ENCODE assay signal across 26 mouse cellular contexts in the genomic region with DNA sequence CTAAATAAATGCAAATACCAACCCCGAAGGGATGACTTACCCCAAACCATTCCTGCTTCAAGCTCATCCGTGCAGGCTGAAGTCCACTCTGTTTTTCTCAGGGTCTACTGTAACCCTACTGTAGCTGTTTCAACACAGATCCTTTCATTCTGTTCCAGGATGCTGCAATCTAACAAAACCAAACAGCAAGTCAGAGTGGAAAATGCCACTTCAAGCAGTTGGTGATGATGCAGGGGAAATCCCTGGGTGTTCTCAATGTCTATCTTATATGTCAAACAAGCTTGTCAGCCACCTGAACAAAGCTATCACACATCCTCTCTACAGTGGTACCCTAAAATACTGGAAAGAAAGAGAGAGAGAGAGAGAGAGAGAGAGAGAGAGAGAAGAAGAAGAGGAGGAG.
A peak's percentile ranks its signal among the peaks of the same experiment; 100 is the strongest.
DNase-seq lines count a peak whose midpoint lies in the region; ATAC-seq and TF ChIP-seq lines count a peak whose summit lies in the region.
"Had no signal": no experiment of that assay in that cellular context is flagged by ENCODE, and none has a peak within 500 bp of the region (broad histone marks: within the 10 kb centered on the region; RNA-seq: fewer than 3 reads in every experiment).

No protein-coding gene starts in this region.

- no peaks in the 10 kb centered on the region for H3K9me3 ChIP-seq in liver, embryonic 16.5 days (replicated peaks; ENCODE audit: control insufficient read depth, low read length)
- no peaks in the 10 kb centered on the region for H3K9me3 ChIP-seq in liver, postnatal 0 days (ENCODE audit: low read length)
- H3K9me3 ChIP-seq: embryonic facial prominence, embryonic 10.5 days; forebrain, embryonic 10.5 days; heart, embryonic 13.5 days; hindbrain, embryonic 13.5 days; kidney, embryonic 15.5 days; limb, embryonic 12.5 days; liver, embryonic 15.5 days had no signal

- TF ChIP-seq CTCF in liver, postnatal 0 days (IDR thresholded peaks at IDR 0.05; ENCODE audit: low read depth) = no peak

- H3K36me3 ChIP-seq in liver, embryonic 16.5 days (ENCODE audit: control insufficient read depth, insufficient read depth) = no peaks in the 10 kb centered on the region
- H3K36me3 ChIP-seq in liver, postnatal 0 days (replicated peaks; ENCODE audit: insufficient read depth, low read length) = no peaks in the 10 kb centered on the region; the same call in 1 of the 2 replicates
- H3K36me3 ChIP-seq: embryonic facial prominence, embryonic 10.5 days; forebrain, embryonic 10.5 days; heart, embryonic 13.5 days; hindbrain, embryonic 13.5 days; kidney, embryonic 15.5 days; limb, embryonic 12.5 days; liver, embryonic 15.5 days had no signal

- H3K4me1 ChIP-seq in liver, embryonic 16.5 days (ENCODE audit: control insufficient read depth, low read depth, low read length) = peaks cover 51% of the 10 kb centered on the region
- H3K4me1 ChIP-seq in liver, postnatal 0 days (ENCODE audit: insufficient read depth) = peaks cover 42% of the 10 kb centered on the region
- H3K4me1 ChIP-seq: embryonic facial prominence, embryonic 10.5 days; forebrain, embryonic 10.5 days; kidney, embryonic 15.5 days had no signal

- no peak overlapping the region for H3K4me3 ChIP-seq in liver, embryonic 16.5 days (ENCODE audit: low read depth, low read length)
- H3K4me3 ChIP-seq in liver, postnatal 0 days (ENCODE audit: low read depth, low read length) = no peak overlapping the region
- H3K4me3 ChIP-seq: embryonic facial prominence, embryonic 10.5 days; forebrain, embryonic 10.5 days; heart, embryonic 13.5 days; hindbrain, embryonic 13.5 days; kidney, embryonic 15.5 days; limb, embryonic 12.5 days; liver, embryonic 15.5 days had no signal

- TF ChIP-seq EP300 in liver, postnatal 0 days (IDR thresholded peaks at IDR 0.05; ENCODE audit: low read depth) = no peak

- no peak for DNase-seq in liver, postnatal 0 days
- DNase-seq in 416B (ENCODE audit: low read depth) = peak; percentile 33
- DNase-seq in T-cell, adult 2 months (ENCODE audit: low spot score) = peak; percentile 56
- DNase-seq in natural killer cell, adult 2 months (ENCODE audit: low spot score in 2 of 2) = peak; percentile 35 to 51
- no peak for DNase-seq in heart, adult 18-20 months
- DNase-seq in adrenal gland, postnatal 10 days = no peak
- DNase-seq: B cell, adult 2 months; cerebellum, adult 11 months; cerebellum, adult 9-11 months; gastrocnemius, postnatal 10 days; heart, adult 11 months; kidney, postnatal 4 days; right cerebral cortex, postnatal 14 days had no signal

- H3K27ac ChIP-seq in liver, embryonic 16.5 days (ENCODE audit: low read length) = peak overlapping the region; percentile 38; the same call in 1 of the 2 replicates
- H3K27ac ChIP-seq in liver, postnatal 0 days (ENCODE audit: low read depth) = no peak overlapping the region
- H3K27ac ChIP-seq: embryonic facial prominence, embryonic 10.5 days; forebrain, embryonic 10.5 days; heart, embryonic 13.5 days; hindbrain, embryonic 13.5 days; kidney, embryonic 15.5 days; limb, embryonic 12.5 days; liver, embryonic 15.5 days; macrophage had no signal

- H3K4me2 ChIP-seq in liver, embryonic 16.5 days (ENCODE audit: low read depth, low read length) = no peak overlapping the region
- no peak overlapping the region for H3K4me2 ChIP-seq in liver, postnatal 0 days (ENCODE audit: low read depth, low read length)
- H3K4me2 ChIP-seq: heart, embryonic 13.5 days; hindbrain, embryonic 13.5 days; kidney, embryonic 15.5 days; limb, embryonic 12.5 days; liver, embryonic 15.5 days had no signal

- WGBS in liver, embryonic 16.5 days (ENCODE audit: insufficient replicate concordance) = 79% methylated on average over 2 of the region's 2 CpGs
- 69% methylated on average over 2 of the region's 2 CpGs for WGBS in liver, postnatal 0 days (ENCODE audit: insufficient replicate concordance)

- no peak for ATAC-seq in liver, embryonic 16.5 days (ENCODE audit: low read depth)
- ATAC-seq in liver, postnatal 0 days = no peak
- ATAC-seq: forebrain, embryonic 16.5 days; intestine, postnatal 0 days; lung, postnatal 0 days; midbrain, embryonic 16.5 days had no signal

- H3K27me3 ChIP-seq in liver, embryonic 16.5 days (ENCODE audit: control insufficient read depth, insufficient read depth, low read depth, low read length) = no peaks in the 10 kb centered on the region
- no peaks in the 10 kb centered on the region for H3K27me3 ChIP-seq in liver, postnatal 0 days (ENCODE audit: insufficient read depth, low read length)
- H3K27me3 ChIP-seq: heart, embryonic 13.5 days; hindbrain, embryonic 13.5 days; kidney, embryonic 15.5 days; limb, embryonic 12.5 days; liver, embryonic 15.5 days had no signal

- no peak overlapping the region for H3K9ac ChIP-seq in liver, embryonic 16.5 days (ENCODE audit: low read depth, low read length)
- H3K9ac ChIP-seq in liver, postnatal 0 days (replicated peaks) = no peak overlapping the region
- H3K9ac ChIP-seq: heart, embryonic 13.5 days; hindbrain, embryonic 13.5 days; kidney, embryonic 15.5 days; limb, embryonic 12.5 days; liver, embryonic 15.5 days had no signal

Comparison
In these comparisons a context has a peak if more than half of its experiments do, and no peak if none do; other contexts are left out.
1. DNase-seq: peak in 416B (single experiment), T-cell, adult 2 months (single experiment) and natural killer cell, adult 2 months (2 of 2); none in liver, postnatal 0 days (single experiment), heart, adult 18-20 months (0 of 2) and adrenal gland, postnatal 10 days (single experiment).